Mouse (Mus musculus) urinary bladder, postnatal 14 days (tissue): Measurements from ENCODE around the gene Cdk5rap3.

Experiments used
- DNase-seq: peaks from one replicate; pipeline ENCODE4 v3.0.0; 2021; ENCODE audit warnings: low spot score

Gene Cdk5rap3

DNA sequence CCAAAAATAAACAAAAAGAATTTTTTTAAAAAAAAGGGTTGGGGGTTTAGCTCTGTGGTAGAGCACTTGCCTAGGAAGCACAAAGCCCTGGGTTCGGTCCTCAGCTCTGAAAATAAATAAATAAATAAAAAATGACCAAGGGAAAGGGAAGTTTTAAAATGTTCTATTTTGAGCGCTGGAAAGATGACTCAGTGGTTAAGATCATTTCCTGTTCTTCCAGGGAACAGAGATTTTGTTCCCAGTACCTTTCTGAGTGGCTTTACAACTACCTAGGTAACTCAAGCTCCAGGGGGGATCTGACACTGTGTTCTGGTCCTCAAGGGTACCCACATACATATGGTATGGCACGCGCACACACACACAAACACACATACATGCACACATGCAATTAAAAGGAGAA lies 20.4 kb downstream of the Cdk5rap3 start:
- DNase-seq: no peak

DNA sequence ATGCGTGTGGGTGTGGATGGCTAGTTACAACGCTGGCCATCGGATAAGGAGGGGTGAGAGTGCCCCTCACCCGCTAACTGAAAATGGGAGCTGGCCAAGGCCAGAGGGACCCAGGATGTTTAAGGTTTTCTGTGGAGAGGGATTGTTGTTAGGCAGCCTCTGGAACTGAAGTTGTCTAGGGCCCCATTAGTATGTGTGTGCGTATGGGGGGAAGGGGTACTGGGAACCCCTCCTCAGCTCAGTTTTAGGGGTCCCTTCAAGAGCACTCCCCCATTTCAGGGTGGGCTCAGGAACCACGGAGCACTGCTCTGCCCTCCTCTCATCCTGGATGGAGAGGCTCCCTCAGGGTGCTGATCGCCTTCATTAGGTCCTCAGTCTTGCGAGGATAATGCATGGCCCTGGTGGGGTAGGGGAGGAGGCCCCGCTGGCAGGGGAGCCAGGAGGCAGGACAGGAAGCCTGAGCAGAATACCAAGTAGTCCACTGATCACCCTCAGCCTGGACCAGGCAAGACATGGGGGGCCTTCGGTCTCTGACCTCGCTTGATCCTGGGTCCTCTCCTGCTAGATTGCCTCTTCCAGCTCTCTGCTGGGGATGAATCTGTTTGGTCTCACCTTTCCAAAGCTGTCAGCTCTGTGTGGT lies 23.0 kb downstream of the Cdk5rap3 start:
- DNase-seq: no peak

DNA sequence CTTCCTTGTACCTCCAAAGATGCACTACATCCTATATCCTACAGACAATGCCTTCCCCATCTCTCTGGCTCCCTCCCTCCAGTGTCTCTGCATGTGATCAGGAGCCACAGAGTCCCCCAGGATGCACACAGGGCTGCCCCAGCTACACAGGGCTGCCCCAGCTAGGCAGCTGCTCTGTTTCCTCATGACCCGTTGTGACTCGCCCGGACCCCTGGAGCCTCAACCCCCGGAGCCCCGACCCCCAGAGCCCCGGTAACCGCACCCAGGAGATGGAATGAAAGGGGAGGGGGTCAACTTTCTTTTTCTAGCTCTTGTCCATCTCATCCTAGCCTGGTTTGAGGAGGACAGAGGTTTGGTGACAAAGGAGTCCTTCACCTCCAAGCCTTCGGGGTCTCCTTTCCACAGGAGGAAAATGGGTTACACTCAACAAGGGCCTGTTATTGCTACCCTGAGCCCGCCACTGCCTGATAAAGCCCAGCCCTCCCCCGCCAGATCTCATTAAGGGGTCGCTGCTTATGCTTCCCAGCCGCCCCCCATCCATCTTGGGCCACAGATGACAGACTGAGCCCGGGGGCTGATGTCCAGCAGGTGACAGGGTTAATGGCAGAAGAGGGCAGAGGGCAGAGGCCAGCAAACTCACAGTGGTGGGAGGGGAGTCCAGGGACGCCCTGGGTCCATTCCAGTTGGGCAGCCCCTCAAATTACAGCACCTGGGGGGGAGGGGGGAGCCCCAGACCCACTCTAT lies 24.3 kb downstream of the Cdk5rap3 start:
- no peak for DNase-seq

DNA sequence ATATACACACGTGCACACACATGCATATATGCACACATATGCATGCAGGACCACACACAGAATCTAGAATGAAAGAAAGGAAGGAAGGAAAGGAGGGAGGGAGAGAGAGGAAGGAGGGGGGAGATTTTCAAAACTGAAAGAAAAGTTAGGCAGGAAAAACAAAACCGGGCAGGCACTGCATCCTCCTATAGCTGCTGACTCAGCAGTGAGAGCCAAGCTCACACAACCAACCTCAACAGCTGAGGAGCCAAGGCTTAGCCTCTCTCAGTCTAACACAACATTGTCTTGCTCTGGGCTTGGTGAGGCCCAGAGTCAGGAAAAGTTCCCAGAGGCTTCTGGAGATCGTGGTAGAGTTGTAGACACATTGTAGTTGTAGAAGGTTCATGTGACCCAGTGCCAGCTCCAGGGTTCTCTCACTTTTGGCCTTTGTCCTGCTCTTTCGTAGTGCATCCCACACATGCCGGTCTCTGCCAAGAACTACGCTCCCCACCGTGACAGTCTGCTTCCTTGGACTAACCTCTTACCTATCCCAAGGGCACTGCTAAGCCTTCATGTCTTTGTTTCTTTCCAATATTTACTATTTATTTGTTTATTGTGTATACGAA lies 29.3 kb downstream of the Cdk5rap3 start:
- no peak for DNase-seq

DNA sequence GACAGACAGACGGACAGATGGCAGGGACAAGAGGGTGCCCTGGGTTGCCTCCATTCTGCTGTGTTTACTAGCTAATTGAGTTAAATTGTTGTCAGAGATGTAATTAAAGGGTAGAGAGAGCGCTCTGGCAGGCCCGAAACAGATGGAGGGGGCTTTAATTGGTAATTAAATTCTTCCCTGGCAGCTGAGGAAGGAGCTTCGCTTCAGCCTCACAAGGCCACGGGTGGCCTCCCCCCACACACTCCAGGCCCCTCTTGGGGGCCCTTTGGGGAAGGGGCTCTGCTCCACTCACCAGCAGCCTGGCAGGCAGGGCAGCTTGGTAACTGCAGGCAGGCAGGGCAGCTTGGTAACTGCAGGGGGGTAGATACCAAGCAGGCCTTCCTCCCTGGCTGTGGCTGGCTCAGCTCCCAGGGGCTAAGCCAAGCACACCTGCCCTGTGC lies 30.4 kb downstream of the Cdk5rap3 start:
- no peak for DNase-seq

DNA sequence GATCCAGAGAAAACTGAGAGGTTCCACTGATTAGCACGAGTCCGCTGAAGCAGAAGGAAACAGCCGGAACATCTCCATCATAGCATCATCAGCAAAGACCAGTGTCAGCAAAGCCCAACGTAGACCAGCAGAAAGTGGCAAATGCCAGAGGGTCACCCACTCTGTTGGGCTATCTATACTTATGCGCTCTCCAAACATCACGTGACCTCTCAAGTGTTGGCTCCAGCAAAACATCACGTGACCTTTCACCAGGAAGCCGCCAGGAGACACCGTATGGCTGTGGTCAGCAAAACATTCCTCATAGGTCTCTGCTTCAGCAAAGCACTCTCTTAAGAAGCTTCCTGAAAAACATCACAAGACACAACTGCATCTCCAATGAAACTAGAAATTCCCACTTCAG lies 36.0 kb downstream of the Cdk5rap3 start:
- no peak for DNase-seq

DNA sequence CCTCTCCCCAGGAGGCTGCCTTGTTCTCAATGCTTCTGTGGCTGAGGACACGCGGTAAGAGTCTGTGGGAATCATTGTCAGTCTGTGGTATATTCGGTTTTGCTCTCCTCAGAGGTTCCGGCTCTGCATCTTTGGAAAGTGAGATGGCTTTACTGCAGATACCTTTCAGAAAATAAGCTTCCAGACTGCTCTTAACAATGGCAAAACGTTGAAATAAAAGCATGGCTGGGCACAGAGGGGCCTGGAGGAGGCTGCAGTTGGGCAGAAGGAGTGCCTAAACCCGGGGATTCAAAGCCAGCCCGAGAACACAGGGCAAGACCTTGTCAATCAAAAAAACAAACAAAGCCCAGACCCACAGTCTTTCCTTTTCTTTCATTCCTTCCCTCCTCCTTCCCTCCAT lies 36.9 kb downstream of the Cdk5rap3 start:
- no peak for DNase-seq

DNA sequence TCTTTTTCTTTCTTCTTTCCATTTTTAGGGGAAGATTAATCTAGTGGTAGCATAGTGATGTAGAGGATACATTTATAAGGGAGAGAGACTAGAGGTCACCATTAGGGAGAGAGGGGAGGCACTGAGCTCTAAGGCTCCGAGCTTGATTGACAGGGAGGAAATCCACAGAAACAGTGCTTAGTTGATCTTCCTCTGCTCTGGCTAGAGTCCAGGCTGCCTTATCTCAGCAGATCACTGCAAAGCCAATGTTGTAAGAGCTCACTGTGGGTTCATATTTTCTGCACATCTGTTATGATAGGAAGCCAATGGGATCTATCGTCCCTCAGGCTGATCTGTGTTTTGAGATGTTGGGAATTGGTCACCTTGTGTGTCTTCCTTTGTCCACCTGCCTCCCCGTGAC lies 37.6 kb downstream of the Cdk5rap3 start:
- DNase-seq: no peak

DNA sequence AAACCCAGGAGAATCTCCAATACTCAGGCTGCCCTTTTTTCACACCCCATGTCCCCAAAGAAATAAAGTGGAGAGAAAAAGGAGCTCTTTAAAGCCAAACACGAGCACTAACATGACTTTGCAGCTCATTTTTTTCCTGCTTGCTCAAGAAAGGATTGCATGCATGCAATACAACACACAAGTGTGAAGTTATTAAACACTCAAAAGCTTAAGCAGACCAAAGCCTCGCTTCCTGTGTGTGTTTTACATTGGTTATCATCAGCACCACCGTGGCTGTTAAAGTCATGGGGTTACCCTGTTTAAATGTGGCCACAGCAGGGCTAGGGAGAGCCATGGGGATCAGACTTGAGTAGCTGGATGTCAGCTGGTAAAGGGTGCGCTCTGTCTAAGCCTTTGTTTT lies 39.2 kb downstream of the Cdk5rap3 start:
- DNase-seq: no peak

DNA sequence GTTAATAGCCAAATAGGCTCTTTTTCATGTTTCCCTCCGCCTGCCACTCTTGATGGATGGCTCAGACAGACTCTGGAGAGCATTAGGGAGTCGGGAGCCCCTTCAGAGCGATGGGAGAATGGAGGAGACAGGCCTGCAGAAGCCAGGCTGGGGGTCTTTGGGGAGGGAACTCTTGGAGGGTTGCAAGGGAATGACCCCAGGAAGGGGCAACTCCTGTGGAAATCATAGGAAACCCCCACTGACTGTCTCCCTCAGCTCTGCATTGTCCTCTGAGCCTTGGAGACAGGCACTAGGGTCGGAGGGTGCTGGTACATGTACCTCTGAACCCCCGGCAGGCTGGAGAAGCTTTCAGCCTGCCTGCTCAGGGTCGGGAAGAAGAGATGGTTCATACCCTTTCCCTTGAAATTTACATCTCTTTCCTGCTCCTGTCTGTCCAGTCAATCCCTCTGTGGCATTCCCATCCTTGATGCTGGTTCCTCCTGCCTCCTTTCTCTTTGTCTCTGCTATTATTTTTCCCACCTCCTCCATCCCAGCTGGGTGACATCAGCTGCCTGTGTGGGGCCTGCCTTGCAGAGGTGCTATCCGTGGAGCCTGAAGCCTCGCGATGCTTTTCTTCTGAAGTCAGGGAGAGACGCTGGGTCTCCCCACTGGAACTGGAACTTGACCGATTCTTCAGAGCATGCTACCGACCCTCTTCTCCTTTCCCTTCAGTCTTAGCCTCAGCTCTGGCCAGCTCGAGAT lies 39.8 kb downstream of the Cdk5rap3 start:
- DNase-seq: no peak

DNA sequence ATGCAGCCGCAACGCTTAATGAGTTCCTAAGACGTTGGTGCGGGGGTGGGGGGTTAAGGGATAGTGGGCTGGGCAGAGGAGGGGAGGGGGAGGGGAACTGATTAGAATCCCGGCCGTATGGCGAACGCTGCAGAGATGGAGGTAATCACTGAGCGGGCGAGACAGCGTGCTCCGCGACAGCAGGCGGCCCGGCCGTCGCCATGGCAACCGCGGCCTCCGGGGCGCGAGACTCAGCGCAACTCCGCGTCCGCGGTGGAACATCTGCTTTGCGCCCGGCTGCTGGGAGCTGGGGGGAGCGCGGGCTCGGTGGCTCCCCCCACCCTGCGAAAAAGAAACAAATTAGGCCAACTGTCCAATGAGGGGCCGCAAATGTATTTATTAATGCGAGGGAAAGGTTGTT lies 40.6 kb downstream of the Cdk5rap3 start:
- peak; percentile 62 for DNase-seq

DNA sequence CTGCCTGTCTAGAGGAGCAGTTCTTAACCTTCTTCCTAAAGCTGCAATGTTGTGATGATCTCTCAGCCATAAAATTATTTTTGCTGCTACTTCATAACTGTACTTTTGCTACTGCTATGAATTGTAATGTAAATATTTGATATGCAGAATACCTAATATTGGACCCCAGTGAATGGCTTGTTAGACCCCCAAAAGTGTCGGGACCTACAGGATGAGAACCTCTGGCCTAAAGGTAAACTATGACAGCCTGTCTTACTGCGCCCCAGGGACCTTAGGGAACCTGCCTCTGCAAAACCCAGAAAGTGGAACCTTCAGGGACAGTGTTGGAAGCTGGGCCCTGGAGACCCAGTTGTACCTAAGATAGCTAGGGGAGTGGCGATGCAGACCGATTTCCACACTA lies 41.0 kb downstream of the Cdk5rap3 start:
- no peak for DNase-seq

DNA sequence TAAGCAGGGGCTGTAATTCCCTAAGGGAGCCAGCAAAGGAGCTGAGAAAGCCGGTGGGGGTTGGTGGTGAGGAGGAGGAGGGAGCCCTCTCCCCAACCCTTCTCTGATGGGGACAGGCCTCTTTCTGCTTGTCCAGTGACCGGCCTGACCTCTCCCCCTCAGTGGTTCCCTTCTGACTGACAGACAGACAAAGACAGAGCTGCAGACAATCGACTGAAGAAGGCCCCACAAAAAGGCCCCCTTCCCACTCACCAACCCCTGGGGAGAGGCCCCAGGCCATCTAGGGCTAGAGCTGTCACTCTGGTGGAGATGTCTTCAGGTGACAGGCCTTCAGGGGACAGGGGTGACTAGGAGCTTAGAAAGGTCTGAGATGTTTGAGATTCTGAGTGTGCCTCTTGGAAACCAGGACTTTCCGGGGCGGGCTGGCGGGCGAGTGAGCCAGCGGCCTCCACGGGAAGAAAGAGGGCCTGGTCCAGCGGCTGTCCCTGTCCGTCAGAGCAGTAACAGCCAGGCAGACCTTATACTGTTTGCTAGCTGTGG lies 42.6 kb downstream of the Cdk5rap3 start:
- DNase-seq: no peak

DNA sequence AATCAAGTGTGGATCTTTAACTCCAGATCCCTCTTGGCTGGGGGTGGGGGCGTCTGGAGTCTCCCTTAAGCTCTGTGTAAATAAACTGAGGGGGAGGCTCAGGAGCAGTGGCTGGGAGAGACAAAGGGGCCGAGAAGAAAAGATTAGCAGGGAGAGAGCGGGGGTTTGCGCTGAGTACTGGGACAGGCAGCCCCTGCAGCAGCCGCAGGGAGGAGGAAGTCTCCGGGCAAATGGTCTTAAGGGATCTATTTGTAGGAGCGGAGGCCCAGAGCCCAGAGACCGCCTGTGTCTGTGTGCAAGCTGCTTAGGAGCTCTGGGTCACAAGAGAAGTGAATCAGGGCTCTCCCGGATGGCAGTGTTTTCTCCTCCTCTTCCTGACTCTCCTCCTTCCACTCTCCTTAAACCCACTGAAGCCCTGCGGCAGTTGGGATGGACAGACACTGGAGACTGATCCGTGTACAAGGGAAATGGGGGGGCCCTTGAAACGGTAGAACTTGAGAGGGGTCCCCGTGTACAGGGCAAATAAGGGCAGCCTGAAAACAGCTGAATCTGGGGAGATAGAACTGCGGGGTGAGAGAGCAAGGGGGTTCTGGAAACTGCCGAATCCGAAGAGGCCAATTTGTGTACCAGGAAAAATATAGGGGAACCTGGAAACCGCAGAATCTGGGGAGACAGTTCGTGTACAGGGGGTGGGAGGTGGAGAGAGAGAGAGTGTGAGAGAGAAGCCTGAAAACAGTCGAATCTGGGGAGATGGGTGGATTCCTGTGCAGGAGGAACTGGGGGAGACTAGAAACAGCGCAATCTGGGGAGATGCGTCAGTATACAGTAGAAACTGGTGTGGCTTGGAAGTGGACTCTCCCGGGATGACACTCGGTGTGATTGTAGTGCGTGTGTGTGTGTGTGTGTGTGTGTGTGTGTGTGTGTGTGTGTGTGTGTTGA lies 43.6 kb downstream of the Cdk5rap3 start:
- DNase-seq: no peak

DNA sequence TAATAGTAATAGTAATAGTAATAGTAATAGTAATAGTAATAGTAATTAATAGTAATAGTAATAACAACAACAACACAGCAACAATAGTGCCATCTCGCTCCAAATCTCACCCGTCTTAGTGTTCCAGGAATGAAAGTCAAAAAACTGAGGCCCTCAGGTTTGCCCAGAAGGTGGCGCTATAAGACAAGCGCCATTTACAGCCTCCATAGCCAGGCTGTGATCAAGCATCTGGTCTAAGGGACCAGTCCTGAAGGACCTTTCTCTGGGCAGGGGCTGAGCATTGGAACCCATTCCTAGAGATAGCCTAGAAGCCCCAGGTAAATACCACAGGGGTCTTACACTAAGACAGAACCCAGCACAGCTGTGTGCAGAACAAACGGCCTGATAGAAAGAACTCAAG lies 49.1 kb downstream of the Cdk5rap3 start:
- peak; percentile 64 for DNase-seq

DNA sequence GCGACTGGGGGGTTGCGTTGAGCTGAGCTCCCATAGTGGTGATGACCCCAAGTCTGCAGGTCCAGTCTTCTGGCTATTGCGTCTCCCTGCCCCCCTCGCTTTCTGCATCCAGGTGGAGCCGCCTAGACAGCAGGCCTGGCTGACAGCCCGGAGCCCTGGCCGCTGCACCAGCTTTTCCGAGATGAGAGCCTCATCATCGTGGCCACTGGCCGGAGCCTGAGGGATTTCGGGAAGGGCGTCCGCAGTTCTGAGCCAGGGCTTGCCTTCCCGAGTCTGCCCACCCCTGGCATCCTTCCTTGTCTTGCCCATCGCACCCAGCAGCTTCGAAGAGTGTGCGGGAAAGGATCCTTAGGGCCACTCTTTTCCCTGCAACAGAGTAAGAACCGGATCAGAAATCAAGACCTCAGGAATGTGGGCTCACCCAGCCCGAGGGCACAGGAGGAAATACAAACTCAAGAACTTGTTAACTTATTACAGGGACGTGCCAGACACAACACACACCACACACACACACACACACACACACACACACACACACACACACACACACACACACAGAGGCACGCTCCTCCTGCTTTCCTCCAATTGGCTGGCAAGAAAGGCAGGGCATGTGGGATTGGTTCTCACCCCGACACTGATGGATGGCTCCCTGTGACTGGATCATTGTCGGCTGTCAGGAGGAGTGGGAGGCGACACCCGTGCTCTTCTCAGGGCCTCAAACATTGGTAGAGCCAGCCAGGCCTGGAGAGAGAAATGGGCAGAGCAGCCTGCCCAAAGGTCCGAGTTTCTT lies 52.9 kb downstream of the Cdk5rap3 start:
- DNase-seq: peak; percentile 49

DNA sequence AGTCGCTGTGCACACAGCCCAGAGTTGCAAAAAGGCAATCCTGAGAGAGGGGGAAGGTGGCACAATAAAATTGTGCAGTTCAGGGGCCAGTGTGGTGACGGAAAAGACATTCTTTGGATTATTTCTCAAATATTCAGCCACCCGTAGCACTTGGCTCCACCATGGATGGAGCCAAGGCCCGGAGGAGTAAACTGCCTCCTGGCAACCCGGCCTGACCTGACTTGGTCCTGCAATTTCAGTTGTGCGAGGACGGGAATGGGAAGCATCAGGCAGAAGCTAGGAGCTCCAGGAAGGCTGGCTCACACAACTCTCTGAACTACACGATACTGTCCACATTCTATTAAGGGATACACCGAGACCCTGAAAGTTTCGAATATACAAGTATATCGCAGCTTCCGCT lies 53.8 kb downstream of the Cdk5rap3 start:
- DNase-seq: no peak

DNA sequence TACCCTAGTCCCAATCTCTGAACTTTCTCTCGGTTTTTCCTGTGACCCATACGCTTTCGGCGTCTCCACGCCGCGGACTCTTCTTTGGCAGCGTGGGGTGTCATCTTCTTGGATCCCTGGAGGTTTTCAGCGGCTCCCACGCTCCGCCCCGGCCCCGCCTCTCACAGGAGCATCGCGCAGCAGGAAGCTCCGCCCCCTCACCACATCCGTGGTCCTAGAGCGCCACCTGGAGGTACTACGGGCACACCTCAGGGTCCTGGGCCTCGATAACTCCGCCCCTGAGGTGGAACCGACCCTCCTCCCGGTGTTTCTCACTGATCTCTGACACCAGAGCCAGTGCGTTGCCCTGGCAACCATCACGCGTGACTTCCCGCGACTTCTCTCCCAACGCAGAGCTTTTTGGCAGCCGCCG lies 54.4 kb downstream of the Cdk5rap3 start:
- peak; percentile 95 for DNase-seq

DNA sequence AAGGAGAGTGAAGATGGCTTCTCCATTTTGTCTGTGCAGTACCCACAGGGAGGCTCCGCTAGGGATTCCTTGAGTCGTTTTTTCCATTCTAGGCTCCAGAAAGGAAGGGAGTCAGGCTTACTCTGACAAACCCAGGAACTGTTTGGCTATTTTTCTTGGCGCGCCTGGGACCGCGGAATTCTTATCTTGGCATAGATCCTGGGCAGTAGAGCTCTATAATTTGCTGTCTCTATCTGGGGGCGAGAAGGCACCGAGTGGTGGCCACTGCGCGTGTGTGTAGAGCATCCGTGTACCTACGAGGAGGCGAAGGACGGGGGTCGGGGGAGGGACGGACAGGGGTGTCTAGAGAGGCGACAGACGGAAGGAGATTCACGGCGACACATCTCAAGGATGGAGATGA lies 54.9 kb downstream of the Cdk5rap3 start:
- DNase-seq: peak; percentile 63

DNA sequence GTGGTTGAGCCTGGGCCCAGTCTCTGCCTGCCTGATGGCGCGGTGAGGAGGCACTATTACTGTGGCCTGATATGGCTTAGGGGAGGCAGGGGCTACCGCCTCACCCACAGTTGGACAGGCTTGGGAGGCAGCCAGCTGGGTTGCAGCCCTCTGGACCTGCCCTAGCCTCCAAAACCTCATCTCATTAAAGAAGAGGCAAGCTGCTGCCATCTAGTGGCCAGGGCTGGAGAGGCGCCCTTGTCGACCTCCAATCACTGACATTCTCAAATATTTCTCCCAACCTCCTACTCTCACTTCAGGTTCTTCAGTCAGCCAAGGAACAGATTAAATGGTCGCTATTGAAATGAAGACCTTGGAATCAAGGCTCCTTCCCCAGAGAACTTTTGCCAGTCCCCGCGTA lies 55.7 kb downstream of the Cdk5rap3 start:
- DNase-seq: peak; percentile 89

DNA sequence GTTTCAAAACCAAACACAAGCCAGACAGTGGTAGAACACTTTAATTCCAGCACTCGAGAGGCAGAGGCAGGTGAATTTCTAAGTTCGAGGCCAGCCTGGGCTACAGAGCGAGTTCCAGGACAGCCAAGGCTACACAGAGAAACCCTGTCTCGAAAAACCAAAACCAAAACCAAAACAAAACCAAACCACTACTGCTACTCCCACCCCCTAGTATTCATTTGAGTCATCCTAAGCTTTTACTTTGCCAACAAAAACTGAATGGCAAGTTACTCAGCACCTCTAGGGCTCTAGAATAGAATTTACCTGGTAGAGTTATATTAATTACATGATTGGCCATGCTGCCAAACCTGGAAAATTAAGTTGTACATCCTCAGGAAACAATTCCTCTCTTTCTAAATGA lies 56.7 kb downstream of the Cdk5rap3 start:
- DNase-seq: no peak
